Mouse (Mus musculus): Measurements from ENCODE around the gene Lrmda.

Gene Lrmda

GRCm38 (mm10) chr14:22019252-22019948 is at the start of gene Lrmda:
TSS of gene Lrmda (plus strand) at chr14:22019712.
- DNase-seq, result peak; percentile 9 to 23

GRCm38 (mm10) chr14:21981462-21981861 is 38.0 kb upstream of the Lrmda start:
- DNase-seq, result peak; percentile 49 to 62

- no peak for DNase-seq
Measured at GRCm38 (mm10) chr14:21982096-21982591, 37.4 kb upstream of the Lrmda start.

GRCm38 (mm10) chr14:21982592-21983310 is 36.8 kb upstream of the Lrmda start:
- DNase-seq, result no peak

GRCm38 (mm10) chr14:21983311-21983949 is 36.1 kb upstream of the Lrmda start:
- no peak for DNase-seq

GRCm38 (mm10) chr14:21983950-21984730 is 35.4 kb upstream of the Lrmda start:
- no peak for DNase-seq

- no peak for DNase-seq
Measured at GRCm38 (mm10) chr14:21984757-21985425, 34.6 kb upstream of the Lrmda start.

GRCm38 (mm10) chr14:21985426-21985931 is 34.0 kb upstream of the Lrmda start:
- peak in 1 of 2 experiments; percentile 16 for DNase-seq

- DNase-seq, result peak; percentile 71 to 74
Measured at GRCm38 (mm10) chr14:21985981-21986732, 33.4 kb upstream of the Lrmda start.

- no peak for DNase-seq
Measured at GRCm38 (mm10) chr14:21986733-21987659, 32.5 kb upstream of the Lrmda start.

GRCm38 (mm10) chr14:21987660-21988576 is 31.6 kb upstream of the Lrmda start:
- DNase-seq, result peak; percentile 74 to 78

- DNase-seq, result peak in 1 of 2 experiments; percentile 19
Measured at GRCm38 (mm10) chr14:21988577-21989290, 30.8 kb upstream of the Lrmda start.

- DNase-seq, result no peak
Measured at GRCm38 (mm10) chr14:21989291-21989913, 30.1 kb upstream of the Lrmda start, which contains the start of gene Zfp503. TSS of gene Zfp503 (minus strand) at chr14:21989601.

GRCm38 (mm10) chr14:21990321-21991021 is 29.0 kb upstream of the Lrmda start:
- no peak for DNase-seq

GRCm38 (mm10) chr14:21991251-21991780 is 28.2 kb upstream of the Lrmda start:
- no peak for DNase-seq

GRCm38 (mm10) chr14:21991856-21992255 is 27.7 kb upstream of the Lrmda start:
- DNase-seq, result no peak
